Mouse (Mus musculus): ENCODE results near the gene Mpv17l2.

Gene Mpv17l2

DNA sequence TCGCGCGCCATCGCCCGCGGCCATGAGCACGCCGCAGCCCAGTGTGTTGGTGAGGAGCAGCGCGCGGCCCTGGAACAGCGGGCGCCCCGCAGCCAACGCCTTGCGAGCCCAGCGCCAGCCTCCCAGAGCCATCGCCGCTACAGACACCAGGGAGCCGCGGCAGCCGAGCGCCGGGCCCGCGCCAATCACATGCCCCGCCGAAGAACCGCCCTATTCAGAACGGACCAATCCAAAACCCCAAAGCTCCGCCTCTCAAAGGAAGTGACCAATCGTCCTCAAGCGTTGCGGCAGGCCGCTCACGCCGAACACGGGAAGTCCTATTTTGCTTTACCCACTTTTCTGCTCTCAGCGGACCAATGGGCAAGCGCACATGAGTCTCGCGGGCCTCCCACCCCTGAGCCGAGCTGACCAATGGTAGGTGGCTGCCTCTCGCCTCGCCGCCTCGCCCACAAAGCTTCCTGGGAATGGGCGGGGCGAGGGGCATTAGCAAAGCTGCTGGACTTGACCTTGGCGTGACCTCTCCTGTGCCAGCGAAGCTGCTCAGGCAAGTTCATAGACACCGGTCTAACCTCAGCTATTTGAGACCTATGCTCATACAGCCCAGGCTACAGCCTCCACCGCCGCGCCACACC is at the start of gene Mpv17l2:
TSS of gene Mpv17l2 (minus strand) at position 172 of the 632 bp plus-strand sequence.
- DNase-seq (ENCODE audit: low spot score in 2 of 2) = peak; percentile 90 to 91

GRCm38 (mm10) chr8:70808955-70809701 is 48.4 kb upstream of the Mpv17l2 start:
- no peak for DNase-seq (ENCODE audit: low spot score in 2 of 2)

GRCm38 (mm10) chr8:70808239-70808638 is 47.5 kb upstream of the Mpv17l2 start, which contains the start of gene Il12rb1:
Il12rb1 (plus strand) TSS chr8:70808449.
- no peak for DNase-seq (ENCODE audit: low spot score in 2 of 2)

GRCm38 (mm10) chr8:70807304-70807703 is 46.6 kb upstream of the Mpv17l2 start:
- no peak for DNase-seq (ENCODE audit: low spot score in 2 of 2)

- DNase-seq (ENCODE audit: low spot score in 2 of 2) = peak; percentile 38 to 43
Observed at GRCm38 (mm10) chr8:70806541-70806940, 45.8 kb upstream of the Mpv17l2 start.

- peak; percentile 77 to 79 for DNase-seq (ENCODE audit: low spot score in 2 of 2)
Observed at GRCm38 (mm10) chr8:70804481-70805206, 43.9 kb upstream of the Mpv17l2 start, which contains the start of gene Mast3. Mast3 (minus strand) TSS chr8:70805054.

DNA sequence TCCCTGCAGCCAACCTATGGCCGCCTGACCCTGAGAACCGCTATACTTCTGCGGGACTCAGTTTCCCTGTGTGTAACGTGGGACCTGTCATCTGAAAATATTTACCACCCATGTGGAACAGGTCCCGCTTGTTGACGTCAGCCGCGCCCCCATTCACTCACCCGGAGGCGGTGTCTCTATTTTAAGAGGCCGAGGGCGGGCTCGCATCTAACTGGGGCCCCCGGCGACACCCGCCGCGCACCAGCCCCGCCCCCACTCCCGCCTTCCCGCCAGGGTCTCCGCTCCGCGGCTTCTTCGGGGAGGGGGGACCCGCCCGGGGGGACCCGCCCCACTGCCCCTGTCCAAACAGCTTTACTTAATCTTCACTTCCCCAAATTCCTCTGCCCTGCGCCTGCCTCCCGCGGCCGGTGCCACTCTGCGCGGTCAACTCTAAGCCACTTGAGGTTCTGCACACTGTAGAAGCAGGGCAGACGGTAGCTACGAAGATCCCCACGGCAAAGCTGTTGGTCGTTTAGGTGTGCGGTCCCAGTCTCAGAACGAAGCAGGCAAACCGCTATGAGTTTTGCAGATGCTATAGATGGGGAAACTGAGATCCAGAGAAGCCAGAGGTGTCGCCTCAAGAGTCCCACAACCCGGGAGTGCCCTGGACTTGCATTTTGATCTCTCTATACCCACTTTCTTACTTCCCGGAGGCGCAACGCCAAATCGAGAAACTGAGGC is 43.2 kb upstream of the Mpv17l2 start:
- DNase-seq (ENCODE audit: low spot score in 2 of 2) = peak; percentile 69 to 77

- no peak for DNase-seq (ENCODE audit: low spot score in 2 of 2)
Observed at GRCm38 (mm10) chr8:70802786-70803510, 42.2 kb upstream of the Mpv17l2 start.

GRCm38 (mm10) chr8:70801830-70802229 is 41.1 kb upstream of the Mpv17l2 start:
- no peak for DNase-seq (ENCODE audit: low spot score in 2 of 2)

DNA sequence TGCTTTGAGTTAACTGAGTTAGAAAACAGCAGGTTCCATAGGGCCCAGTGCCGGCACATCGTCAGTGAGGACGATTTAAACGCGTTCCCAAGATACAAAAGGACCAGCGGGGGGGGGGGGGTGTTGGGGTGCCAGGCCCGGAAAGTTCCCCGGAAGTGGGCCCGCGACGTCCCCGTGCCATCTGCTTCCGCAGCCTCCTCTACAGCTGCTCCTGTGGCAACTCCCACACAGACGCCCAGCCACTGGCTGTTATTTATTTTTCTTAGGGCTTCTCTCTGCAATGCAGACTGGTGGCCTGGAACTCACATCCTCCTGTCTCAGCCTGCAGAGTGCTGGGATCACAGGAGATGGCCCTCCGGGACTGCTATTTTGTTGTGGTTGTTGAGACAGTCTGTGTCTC is 40.4 kb upstream of the Mpv17l2 start:
- DNase-seq (ENCODE audit: low spot score in 2 of 2) = no peak

DNA sequence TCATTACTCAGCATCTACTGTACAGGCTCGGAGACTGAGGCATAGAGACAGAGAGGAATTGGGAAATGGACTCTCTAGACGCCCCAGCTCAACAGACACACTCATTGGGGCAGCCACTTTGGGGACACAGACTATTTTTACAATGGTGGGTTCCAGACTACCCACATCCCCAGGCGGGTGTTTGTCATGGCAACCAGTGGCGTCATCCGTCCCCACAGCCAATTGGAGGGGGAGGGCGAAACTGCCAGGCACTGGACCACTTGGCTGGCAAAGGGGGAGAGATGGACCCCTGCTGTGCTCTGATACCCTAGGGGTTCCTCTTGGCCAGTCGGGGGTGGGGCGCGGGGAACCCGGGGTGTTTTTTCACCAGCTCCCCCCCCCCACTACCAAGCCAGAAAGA is 39.9 kb upstream of the Mpv17l2 start:
- DNase-seq (ENCODE audit: low spot score in 2 of 2) = no peak

- no peak for DNase-seq (ENCODE audit: low spot score in 2 of 2)
Observed at GRCm38 (mm10) chr8:70798281-70798680, 37.5 kb upstream of the Mpv17l2 start.

GRCm38 (mm10) chr8:70797081-70798070 is 36.6 kb upstream of the Mpv17l2 start:
- peak; percentile 73 for DNase-seq (ENCODE audit: low spot score in 2 of 2)

DNA sequence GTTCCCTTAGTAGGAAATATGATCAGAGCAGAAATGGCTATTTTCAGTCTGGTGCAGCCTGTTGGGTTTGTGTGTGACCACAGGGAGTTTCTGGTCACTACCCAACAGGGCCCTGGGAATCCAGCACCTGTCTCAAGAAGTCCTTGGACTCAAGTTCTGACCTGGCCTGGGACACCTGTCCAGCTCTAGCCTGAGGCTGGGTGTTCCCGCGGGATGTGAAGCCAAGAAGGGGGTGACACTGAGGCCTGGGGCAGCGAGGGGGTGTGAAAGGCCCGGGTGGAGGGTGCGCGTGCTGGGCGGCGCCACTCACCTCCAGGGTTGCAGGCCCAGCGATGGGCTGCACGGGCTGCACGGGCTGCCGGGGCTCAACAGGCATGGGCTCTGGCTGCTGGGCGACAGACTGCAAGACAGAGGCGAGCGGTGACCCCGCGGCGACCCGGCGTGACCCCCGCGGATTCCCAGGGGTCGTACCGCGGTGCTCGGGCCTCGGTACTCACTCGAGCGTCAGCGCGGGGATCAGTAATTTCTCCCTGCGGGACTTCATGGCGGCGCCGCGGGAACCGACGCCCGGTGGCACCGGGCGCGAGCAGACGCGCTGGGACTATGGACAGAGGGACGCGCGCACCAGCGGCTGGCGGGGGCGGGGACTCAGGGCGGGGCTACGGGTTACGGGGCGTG is 35.8 kb upstream of the Mpv17l2 start:
- no peak for DNase-seq (ENCODE audit: low spot score in 2 of 2)

DNA sequence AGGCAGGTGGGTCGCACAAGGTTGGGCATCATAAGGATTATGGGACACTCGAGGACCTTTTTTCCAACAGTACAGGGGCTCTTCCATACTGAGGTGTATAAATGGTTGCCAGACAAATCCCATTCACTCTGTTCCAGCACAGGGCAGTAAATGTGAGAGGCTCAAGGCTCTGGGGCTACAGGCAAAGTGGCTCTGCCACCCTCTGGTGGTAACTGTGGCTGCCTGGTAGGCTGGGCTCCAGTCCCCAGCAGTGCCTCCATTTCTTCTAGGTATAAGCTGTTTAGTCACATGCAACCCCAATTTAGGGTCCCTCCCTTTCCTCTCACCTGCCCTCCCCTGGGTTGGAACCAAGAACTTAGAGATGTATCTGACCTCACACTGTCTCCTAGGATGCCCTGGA is 34.6 kb upstream of the Mpv17l2 start:
- DNase-seq (ENCODE audit: low spot score in 2 of 2) = no peak

- DNase-seq (ENCODE audit: low spot score in 2 of 2) = no peak
Observed at GRCm38 (mm10) chr8:70794215-70794614, 33.5 kb upstream of the Mpv17l2 start.

GRCm38 (mm10) chr8:70792700-70793099 is 32.0 kb upstream of the Mpv17l2 start:
- DNase-seq (ENCODE audit: low spot score in 2 of 2) = peak in 1 of 2 experiments; percentile 62

- peak; percentile 95 to 97 for DNase-seq (ENCODE audit: low spot score in 2 of 2)
Observed at GRCm38 (mm10) chr8:70791975-70792691, 31.4 kb upstream of the Mpv17l2 start.

GRCm38 (mm10) chr8:70791294-70791701 is 30.6 kb upstream of the Mpv17l2 start:
- peak in 1 of 2 experiments; percentile 54 for DNase-seq (ENCODE audit: low spot score in 2 of 2)

Measured in spleen, postnatal 14 days (tissue).